Comparison of ENCODE assay signal across 23 mouse cellular contexts in genomic region chr15:81808799-81809198, GRCm38 (mm10). TPM values are rescaled to one million over a fixed set of nuclear protein-coding genes. Genes with fewer than 3 reads are reported as not detected.
DNase-seq lines count a peak whose midpoint lies in the region; ATAC-seq and TF ChIP-seq lines count a peak whose summit lies in the region.
"Had no signal": no experiment of that assay in that cellular context is flagged by ENCODE, and none has a peak within 500 bp of the region (broad histone marks: within the 10 kb centered on the region; RNA-seq: fewer than 3 reads in every experiment).

No protein-coding gene starts in this region.

- H3K9me3 ChIP-seq in stomach, embryonic 16.5 days (replicated peaks; ENCODE audit: control insufficient read depth, low read length) = no peaks in the 10 kb centered on the region
- H3K9me3 ChIP-seq: heart, embryonic 10.5 days; kidney, embryonic 15.5 days; limb, embryonic 15.5 days; liver, embryonic 15.5 days; neural tube, embryonic 13.5 days; stomach, embryonic 15.5 days had no signal

- ATAC-seq in stomach, embryonic 16.5 days (ENCODE audit: insufficient read depth, low FRiP score) = no peak
- ATAC-seq: forebrain, embryonic 16.5 days; inflammation-experienced regulatory T-cells, adult 6 months had no signal

- no peak for TF ChIP-seq POLR2A in kidney, adult 2 months (IDR thresholded peaks at IDR 0.05; ENCODE audit: low read depth, low read length)

- H3K4me3 ChIP-seq in gastrocnemius, adult 2 months = 0 out of 2 replicates have a peak overlapping the region, but pooled peaks have one; percentile 2
- H3K4me3 ChIP-seq in kidney, adult 2 months (ENCODE audit: insufficient read depth, low read depth, low read length) = no peak overlapping the region
- H3K4me3 ChIP-seq in stomach, embryonic 16.5 days (replicated peaks; ENCODE audit: low read length) = no peak overlapping the region
- H3K4me3 ChIP-seq: heart, embryonic 10.5 days; kidney, embryonic 15.5 days; limb, embryonic 15.5 days; liver, embryonic 15.5 days; neural tube, embryonic 13.5 days; stomach, embryonic 15.5 days had no signal

- H3K36me3 ChIP-seq in kidney, adult 2 months (ENCODE audit: control insufficient read depth, insufficient read depth, low read length) = no peaks in the 10 kb centered on the region; the same call in 1 of the 2 replicates
- H3K36me3 ChIP-seq in stomach, embryonic 16.5 days (ENCODE audit: control insufficient read depth, insufficient read depth, low read length) = no peaks in the 10 kb centered on the region
- H3K36me3 ChIP-seq: kidney, embryonic 15.5 days; limb, embryonic 15.5 days; liver, embryonic 15.5 days; neural tube, embryonic 13.5 days; stomach, embryonic 15.5 days had no signal

- no peak overlapping the region for H3K9ac ChIP-seq in stomach, embryonic 16.5 days (ENCODE audit: low read length)
- H3K9ac ChIP-seq: hindbrain, embryonic 14.5 days; kidney, embryonic 15.5 days; liver, embryonic 15.5 days; neural tube, embryonic 13.5 days; stomach, embryonic 15.5 days had no signal

- TF ChIP-seq CTCF in gastrocnemius, adult 2 months (IDR thresholded peaks at IDR 0.05) = no peak
- no peak for TF ChIP-seq CTCF in kidney, adult 2 months (conservative IDR thresholded peaks at IDR 0.05; ENCODE audit: insufficient read depth, insufficient read length, low read depth, low read length)

- intact Hi-C loops in gastrocnemius, adult 2 months (cut with DNase I) = no loop called here

- no peak overlapping the region for H3K4me2 ChIP-seq in stomach, embryonic 16.5 days (ENCODE audit: low read depth, low read length)
- H3K4me2 ChIP-seq: limb, embryonic 15.5 days; liver, embryonic 15.5 days had no signal

- DNase-seq in gastrocnemius, adult 2 months = no peak
- no peak for DNase-seq in gastrocnemius, postnatal 4 days (ENCODE audit: low spot score in 2 of 2)
- DNase-seq in kidney, adult 2 months = no peak
- no peak for DNase-seq in kidney, adult 8-10 months
- peak; percentile 35 for DNase-seq in lung, postnatal 10 days
- no peak for DNase-seq in lung, adult 18-20 months
- DNase-seq in gastrocnemius, adult 8-10 months (ENCODE audit: low spot score in 2 of 2) = no peak
- DNase-seq: adrenal gland, postnatal 25 days; gastrocnemius, postnatal 25 days; kidney, postnatal 4 days; left cerebral cortex, postnatal 4 days; lung, postnatal 36 days; midbrain, embryonic 14.5 days had no signal

- peak overlapping the region; percentile 96 for H3K27ac ChIP-seq in gastrocnemius, adult 2 months
- peak overlapping the region; percentile 49; the same call in 1 of the 2 replicates for H3K27ac ChIP-seq in kidney, adult 2 months (ENCODE audit: insufficient read depth, low read depth, low read length)
- peak overlapping the region; percentile 34; the same call in 1 of the 2 replicates for H3K27ac ChIP-seq in stomach, embryonic 16.5 days (ENCODE audit: low read length)
- H3K27ac ChIP-seq: heart, embryonic 10.5 days; liver, embryonic 15.5 days had no signal

- WGBS in kidney, adult 2 months = 50% methylated on average over 2 of the region's 2 CpGs
- 63% methylated on average over 2 of the region's 2 CpGs for WGBS in stomach, embryonic 16.5 days

- H3K4me1 ChIP-seq in kidney, adult 2 months (ENCODE audit: control insufficient read depth, insufficient read depth, low read length) = peaks cover 53% of the 10 kb centered on the region
- peaks cover 32% of the 10 kb centered on the region for H3K4me1 ChIP-seq in stomach, embryonic 16.5 days (ENCODE audit: control insufficient read depth, insufficient read depth, low read length)

- H3K27me3 ChIP-seq in kidney, adult 2 months (replicated peaks; ENCODE audit: control insufficient read depth, insufficient read depth, low read length) = no peaks in the 10 kb centered on the region
- H3K27me3 ChIP-seq in stomach, embryonic 16.5 days (ENCODE audit: control insufficient read depth, insufficient read depth, low read length) = no peaks in the 10 kb centered on the region
- H3K27me3 ChIP-seq: kidney, embryonic 15.5 days; limb, embryonic 15.5 days; liver, embryonic 15.5 days; stomach, embryonic 15.5 days had no signal

RNA-seq across cellular contexts. Expression of gene Tef, which starts 6.6 kb away (rescaled TPM):
- 100 to 1,000 TPM; 101 to 191 TPM for total RNA-seq in gastrocnemius, adult 2 months (2021)
- total RNA-seq in gastrocnemius, postnatal 4 days (2021) = 100 to 1,000 TPM; 112 to 117 TPM
- 121 and 131 TPM in 2 replicates for polyA plus RNA-seq in kidney, adult 2 months (2012; rRNA removed)
- 21.0 and 24.6 TPM in 2 replicates for polyA plus RNA-seq in stomach, embryonic 16.5 days (2015; fragmentation: Nextera tagmentation; extraction: Ambion mirVana)
- total RNA-seq in gastrocnemius, adult 8-10 months (2022) = 100 to 1,000 TPM; 191 to 229 (median 196) TPM

RNA-seq across cellular contexts. Expression of gene Tob2, which starts 49.8 kb away (rescaled TPM):
- 100 to 1,000 TPM; 151 to 205 TPM for total RNA-seq in gastrocnemius, adult 2 months (2021)
- total RNA-seq in gastrocnemius, postnatal 4 days (2021) = 10 to 100 TPM; 34.5 to 44.1 TPM
- 31.6 and 40.3 TPM in 2 replicates for polyA plus RNA-seq in kidney, adult 2 months (2012; rRNA removed)
- 30.0 and 31.7 TPM in 2 replicates for polyA plus RNA-seq in stomach, embryonic 16.5 days (2015; fragmentation: Nextera tagmentation; extraction: Ambion mirVana)
- 100 to 1,000 TPM; 111 to 127 (median 125) TPM for total RNA-seq in gastrocnemius, adult 8-10 months (2022)

Comparison
In these comparisons a context has a peak if more than half of its experiments do, and no peak if none do; other contexts are left out.
1. H3K27ac ChIP-seq: peak in every context shown above with its lines; median percentile 96 in gastrocnemius, adult 2 months; 49 in kidney, adult 2 months; 34 in stomach, embryonic 16.5 days.